Mouse (Mus musculus) lung, postnatal 0 days (tissue): ENCODE measurements around the gene Nalcn.

Experiments
- CTCF ChIP-seq: IDR thresholded peaks from 2 replicates; pipeline ENCODE4 v1.5.1; 2016; ENCODE audit warnings: antibody characterized with exemption, mild to moderate bottlenecking
- EP300 ChIP-seq: IDR thresholded peaks from 2 replicates; pipeline ENCODE4 v1.6.1; 2016; ENCODE audit warnings: antibody characterized with exemption, mild to moderate bottlenecking, control low read depth

GRCm38 (mm10) chr14:123488575-123489207 is 138.3 kb downstream of the Nalcn start:
- TF ChIP-seq CTCF (no peak), EP300 (no peak)
